Mouse (Mus musculus) c-Kit-negative CD71-positive TER-119-positive erythroid progenitor cells, embryonic 14.5 days (primary cell): Measurements from ENCODE around the gene Tmem33.

Source experiments
- DNase-seq: peaks from one replicate; pipeline ENCODE4 v3.0.0-alpha.2; 2013; ENCODE audit warnings: low read depth, low spot score

Tmem33 gene

DNA sequence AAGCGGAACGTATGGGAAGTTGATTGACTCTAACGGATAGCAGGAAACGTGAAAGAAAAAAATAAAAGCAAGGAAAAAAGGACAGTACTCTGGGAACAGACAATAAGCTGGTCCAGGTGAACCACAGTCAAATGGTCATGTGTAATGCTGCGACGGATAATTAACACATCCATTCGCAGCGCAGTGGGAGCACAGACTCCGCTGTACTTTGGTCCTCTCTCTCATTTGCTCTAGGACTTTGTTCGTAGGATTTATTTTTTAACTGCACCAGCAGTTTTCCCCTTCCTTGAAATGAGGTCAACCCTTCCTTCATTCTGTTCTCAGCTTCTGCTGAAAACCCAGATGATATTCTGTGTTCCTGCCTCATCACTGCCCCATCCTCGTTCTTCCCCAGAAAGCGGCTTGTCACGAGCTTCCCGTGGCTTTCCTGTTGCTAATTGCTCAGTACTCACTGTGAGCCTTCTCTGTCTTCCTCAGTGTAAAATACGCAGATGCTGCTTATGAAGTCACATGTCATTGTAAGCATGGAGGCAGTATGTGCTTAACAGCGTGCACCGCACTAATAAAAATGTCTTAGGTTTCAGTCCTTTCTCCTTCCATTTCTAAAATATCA is 61.4 kb downstream of the Tmem33 start:
- DNase-seq: no peak

DNA sequence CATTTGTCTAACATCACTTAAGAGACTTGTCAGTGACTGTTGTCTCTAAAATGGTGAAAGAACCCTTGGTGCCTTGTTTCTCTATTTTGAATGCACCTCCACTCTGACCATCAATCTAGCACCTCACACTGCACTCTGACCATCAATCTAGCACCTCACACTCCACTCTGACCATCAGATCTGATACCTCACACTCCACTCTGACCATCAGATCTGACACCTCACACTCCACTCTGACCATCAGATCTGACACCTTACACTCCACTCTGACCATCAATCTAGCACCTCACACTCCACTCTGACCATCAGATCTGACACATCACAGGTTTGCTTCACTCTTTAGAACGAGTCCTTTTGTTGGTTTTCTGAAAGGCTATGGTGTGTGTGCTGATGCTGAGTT is 63.7 kb downstream of the Tmem33 start:
- no peak for DNase-seq

DNA sequence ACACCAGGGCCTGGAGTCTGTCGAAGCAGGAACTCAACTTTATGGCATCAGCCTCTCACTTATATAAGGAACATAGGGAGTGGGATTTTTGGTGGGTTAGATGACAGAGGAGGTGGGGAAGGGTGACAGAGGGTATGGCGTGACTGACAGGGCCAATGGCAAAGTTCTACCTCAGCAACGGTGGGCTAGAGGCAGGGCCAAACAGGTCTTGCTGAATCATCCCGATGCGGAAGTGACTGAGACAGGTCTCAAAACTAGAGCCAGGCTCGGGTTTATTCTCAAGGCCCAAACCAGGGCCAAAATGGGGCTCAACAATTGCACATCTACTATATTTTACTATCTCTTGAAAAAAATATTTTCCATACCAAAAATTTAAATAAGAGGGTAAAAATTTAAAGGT is 80.4 kb downstream of the Tmem33 start:
- no peak for DNase-seq
